Mouse (Mus musculus): Measurements from ENCODE around the gene Clec5a. TPM values are rescaled to one million over a fixed set of nuclear protein-coding genes. Genes with fewer than 3 reads are reported as not detected.
"Not testable (repeated sequence)": the region's sequence is repeated elsewhere in the genome, so short reads cannot be mapped to it uniquely, and the experiment has no call there.

Gene Clec5a
- 0.34 and 1.1 TPM in 2 replicates for polyA plus RNA-seq (2016; fragmentation: Nextera tagmentation; extraction: Ambion mirVana)

GRCm38 (mm10) chr6:40585645-40586044, at the start of gene Clec5a:
Gene Clec5a (minus strand): TSS chr6:40585821.
- Histone ChIP-seq H3K4me1 (no peaks in the 10 kb centered on the region), H3K9ac (no peak within 1 kb of the TSS), H3K27me3 (replicated peaks) (no peaks in the 10 kb centered on the region), H3K4me2 (replicated peaks) (no peak within 1 kb of the TSS), H3K4me3 (no peak within 1 kb of the TSS), H3K9me3 (no peaks in the 10 kb centered on the region), H3K36me3 (no peaks in the 10 kb centered on the region), H3K27ac (no peak within 1 kb of the TSS)
- WGBS = 82% methylated on average over 5 of the region's 5 CpGs
- no peak for ATAC-seq (ENCODE audit: low FRiP score, low read depth)

- ATAC-seq (ENCODE audit: low FRiP score, low read depth) = no peak
- Histone ChIP-seq H3K9me3 (no peaks in the 10 kb centered on the region), H3K4me3 (no peak overlapping the region), H3K4me2 (replicated peaks) (no peak overlapping the region), H3K36me3 (no peaks in the 10 kb centered on the region), H3K27me3 (replicated peaks) (no peaks in the 10 kb centered on the region), H3K9ac (no peak overlapping the region), H3K27ac (no peak overlapping the region), H3K4me1 (no peaks in the 10 kb centered on the region)
- WGBS = 18% methylated on average over 1 of the region's 1 CpGs
Measured at GRCm38 (mm10) chr6:40634640-40635071, 49.0 kb upstream of the Clec5a start.

GRCm38 (mm10) chr6:40628406-40629000, 42.9 kb upstream of the Clec5a start, which contains the start of gene Mgam:
Gene Mgam (plus strand): TSS chr6:40628831.
- no peaks in the 10 kb centered on the region for H3K4me1 ChIP-seq
- no peak within 1 kb of the TSS for H3K27ac ChIP-seq
- H3K27me3 ChIP-seq (replicated peaks) = no peaks in the 10 kb centered on the region
- 92% methylated on average over 8 of the region's 8 CpGs for WGBS
- no peak within 1 kb of the TSS for H3K4me2 ChIP-seq (replicated peaks)
- ATAC-seq (ENCODE audit: low FRiP score, low read depth) = no peak
- no peaks in the 10 kb centered on the region for H3K9me3 ChIP-seq
- H3K9ac ChIP-seq = no peak within 1 kb of the TSS
- H3K4me3 ChIP-seq = no peak within 1 kb of the TSS
- no peaks in the 10 kb centered on the region for H3K36me3 ChIP-seq

- no peak for ATAC-seq (ENCODE audit: low FRiP score, low read depth)
- no peaks in the 10 kb centered on the region for H3K36me3 ChIP-seq
- no peak overlapping the region for H3K27ac ChIP-seq
- no peaks in the 10 kb centered on the region for H3K9me3 ChIP-seq
- WGBS = 45% methylated on average over 1 of the region's 1 CpGs
- no peak overlapping the region for H3K4me2 ChIP-seq (replicated peaks)
- no peak overlapping the region for H3K9ac ChIP-seq
- H3K27me3 ChIP-seq (replicated peaks) = no peaks in the 10 kb centered on the region
- H3K4me1 ChIP-seq = no peaks in the 10 kb centered on the region
- H3K4me3 ChIP-seq = no peak overlapping the region
Measured at GRCm38 (mm10) chr6:40626111-40626510, 40.5 kb upstream of the Clec5a start.

GRCm38 (mm10) chr6:40617965-40618364, 32.3 kb upstream of the Clec5a start:
- 22% methylated on average over 2 of the region's 2 CpGs for whole genome bisulfite sequencing

GRCm38 (mm10) chr6:40613260-40613852, 27.7 kb upstream of the Clec5a start, which contains the start of gene Tas2r138:
Gene Tas2r138 (minus strand): TSS chr6:40613310.
- 90% methylated on average over 4 of the region's 4 CpGs for WGBS
- no peaks in the 10 kb centered on the region for H3K36me3 ChIP-seq
- ATAC-seq (ENCODE audit: low FRiP score, low read depth) = no peak
- H3K27me3 ChIP-seq (replicated peaks) = no peaks in the 10 kb centered on the region
- H3K9ac ChIP-seq = no peak within 1 kb of the TSS
- no peaks in the 10 kb centered on the region for H3K9me3 ChIP-seq
- H3K4me1 ChIP-seq = no peaks in the 10 kb centered on the region
- H3K4me2 ChIP-seq (replicated peaks) = no peak within 1 kb of the TSS
- no peak within 1 kb of the TSS for H3K4me3 ChIP-seq
- no peak within 1 kb of the TSS for H3K27ac ChIP-seq

More at GRCm38 (mm10) chr6:40617965-40618364, 32.3 kb upstream of the Clec5a start:
- H3K27me3 ChIP-seq (replicated peaks) = no peaks in the 10 kb centered on the region
- H3K27ac ChIP-seq = no peak overlapping the region
- no peaks in the 10 kb centered on the region for H3K4me1 ChIP-seq
- ATAC-seq (ENCODE audit: low FRiP score, low read depth) = no peak
- no peak overlapping the region for H3K4me2 ChIP-seq (replicated peaks)
- H3K4me3 ChIP-seq = no peak overlapping the region
- no peaks in the 10 kb centered on the region for H3K36me3 ChIP-seq
- no peaks in the 10 kb centered on the region for H3K9me3 ChIP-seq
- no peak overlapping the region for H3K9ac ChIP-seq

GRCm38 (mm10) chr6:40610244-40610643, 24.6 kb upstream of the Clec5a start:
- H3K27me3 ChIP-seq (replicated peaks) = no peaks in the 10 kb centered on the region
- 85% methylated on average over 8 of the region's 8 CpGs for WGBS
- ATAC-seq (ENCODE audit: low FRiP score, low read depth) = no peak
- no peaks in the 10 kb centered on the region for H3K4me1 ChIP-seq
- H3K4me2 ChIP-seq (replicated peaks) = no peak overlapping the region
- no peak overlapping the region for H3K27ac ChIP-seq
- H3K9ac ChIP-seq = no peak overlapping the region
- no peaks in the 10 kb centered on the region for H3K36me3 ChIP-seq
- H3K4me3 ChIP-seq = no peak overlapping the region
- no peaks in the 10 kb centered on the region for H3K9me3 ChIP-seq

GRCm38 (mm10) chr6:40607431-40607830, 21.8 kb upstream of the Clec5a start:
- H3K27ac ChIP-seq = no peak overlapping the region
- ATAC-seq (ENCODE audit: low FRiP score, low read depth) = no peak
- H3K9me3 ChIP-seq = no peaks in the 10 kb centered on the region
- H3K4me3 ChIP-seq = no peak overlapping the region
- H3K9ac ChIP-seq = no peak overlapping the region
- H3K36me3 ChIP-seq = no peaks in the 10 kb centered on the region
- no peaks in the 10 kb centered on the region for H3K27me3 ChIP-seq (replicated peaks)
- no peaks in the 10 kb centered on the region for H3K4me1 ChIP-seq
- H3K4me2 ChIP-seq (replicated peaks) = no peak overlapping the region

GRCm38 (mm10) chr6:40598546-40598945, 12.9 kb upstream of the Clec5a start:
- not testable (repeated sequence) for H3K27me3 ChIP-seq (replicated peaks); H3K27ac ChIP-seq; H3K4me3 ChIP-seq; H3K9ac ChIP-seq; H3K36me3 ChIP-seq; H3K9me3 ChIP-seq; H3K4me1 ChIP-seq; ATAC-seq (ENCODE audit: low FRiP score, low read depth); H3K4me2 ChIP-seq (replicated peaks)
- WGBS = 29% methylated on average over 4 of the region's 4 CpGs

- no peaks in the 10 kb centered on the region for H3K4me1 ChIP-seq
- 75% methylated on average over 3 of the region's 3 CpGs for WGBS
- no peaks in the 10 kb centered on the region for H3K9me3 ChIP-seq
- H3K36me3 ChIP-seq = no peaks in the 10 kb centered on the region
- ATAC-seq (ENCODE audit: low FRiP score, low read depth) = no peak
- no peaks in the 10 kb centered on the region for H3K27me3 ChIP-seq (replicated peaks)
- H3K27ac ChIP-seq = no peak overlapping the region
- H3K4me2 ChIP-seq (replicated peaks) = no peak overlapping the region
- no peak overlapping the region for H3K9ac ChIP-seq
- H3K4me3 ChIP-seq = no peak overlapping the region
Measured at GRCm38 (mm10) chr6:40594804-40595550, 9.4 kb upstream of the Clec5a start.

GRCm38 (mm10) chr6:40588346-40588745, 2.7 kb upstream of the Clec5a start:
- Histone ChIP-seq H3K36me3 (no peaks in the 10 kb centered on the region), H3K4me3 (no peak overlapping the region), H3K9me3 (no peaks in the 10 kb centered on the region), H3K4me2 (replicated peaks) (no peak overlapping the region), H3K4me1 (no peaks in the 10 kb centered on the region), H3K9ac (no peak overlapping the region), H3K27ac (no peak overlapping the region), H3K27me3 (replicated peaks) (no peaks in the 10 kb centered on the region)
- ATAC-seq (ENCODE audit: low FRiP score, low read depth) = no peak
- WGBS = 91% methylated on average over 2 of the region's 2 CpGs

- WGBS = 85% methylated on average over 6 of the region's 6 CpGs
- no peak overlapping the region for H3K9ac ChIP-seq
- no peak for ATAC-seq (ENCODE audit: low FRiP score, low read depth)
- no peak overlapping the region for H3K4me2 ChIP-seq (replicated peaks)
- H3K4me1 ChIP-seq = no peaks in the 10 kb centered on the region
- H3K36me3 ChIP-seq = no peaks in the 10 kb centered on the region
- H3K27ac ChIP-seq = no peak overlapping the region
- no peaks in the 10 kb centered on the region for H3K27me3 ChIP-seq (replicated peaks)
- H3K9me3 ChIP-seq = no peaks in the 10 kb centered on the region
- no peak overlapping the region for H3K4me3 ChIP-seq
Measured at GRCm38 (mm10) chr6:40584336-40584735, 1.3 kb downstream of the Clec5a start.

Data from neural tube, embryonic 12.5 days (tissue).